Comparison of ENCODE assay signal across 21 mouse cellular contexts in the genomic region with DNA sequence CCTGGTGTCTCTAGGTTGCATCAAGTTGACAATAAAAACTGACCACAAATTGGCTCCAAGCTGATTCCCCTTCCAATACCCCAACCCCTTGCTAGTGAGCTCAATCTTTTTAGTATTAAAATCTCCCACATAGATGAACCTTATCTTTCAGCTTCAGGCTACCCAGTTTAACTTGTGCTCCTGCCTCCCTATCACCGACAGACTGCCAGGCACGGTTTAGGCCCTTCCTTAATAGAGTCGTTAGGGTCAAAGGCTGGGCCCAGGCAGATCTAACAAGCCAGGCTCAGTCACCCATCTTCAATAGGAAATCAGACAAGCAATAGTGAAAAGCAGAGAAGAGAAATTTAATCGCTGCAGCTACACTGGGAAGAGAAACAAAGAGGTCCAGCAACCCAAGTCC. TPM values are rescaled to one million over a fixed set of nuclear protein-coding genes. Genes with fewer than 3 reads are reported as not detected.
A peak's percentile ranks its signal among the peaks of the same experiment; 100 is the strongest.
DNase-seq lines count a peak whose midpoint lies in the region; ATAC-seq and TF ChIP-seq lines count a peak whose summit lies in the region.
"Had no signal": no experiment of that assay in that cellular context is flagged by ENCODE, and none has a peak within 500 bp of the region (broad histone marks: within the 10 kb centered on the region; RNA-seq: fewer than 3 reads in every experiment).

No protein-coding gene starts in this region.

- H3K4me1 ChIP-seq in intestine, postnatal 0 days (replicated peaks; ENCODE audit: control insufficient read depth, insufficient read depth, low read length), result peaks cover 21% of the 10 kb centered on the region
- peaks cover 17% of the 10 kb centered on the region for H3K4me1 ChIP-seq in intestine, embryonic 15.5 days (replicated peaks)
- H3K4me1 ChIP-seq in small intestine, adult 2 months (ENCODE audit: control insufficient read depth, insufficient read depth, insufficient read length, low read length), result peaks cover 28% of the 10 kb centered on the region; the same call in 1 of the 2 replicates

- no peak overlapping the region for H3K4me3 ChIP-seq in intestine, postnatal 0 days (ENCODE audit: low read depth, low read length)
- no peak overlapping the region for H3K4me3 ChIP-seq in intestine, embryonic 15.5 days (replicated peaks)
- no peak overlapping the region for H3K4me3 ChIP-seq in small intestine, adult 2 months (ENCODE audit: low read depth, low read length)

- no peak for DNase-seq in thymus, postnatal 14 days
- no peak for DNase-seq in lung, postnatal 4 days
- DNase-seq in thymus, adult 18-20 months, result no peak
- DNase-seq: adrenal gland, adult 2 months; adrenal gland, adult 8-10 months; adrenal gland, postnatal 10 days; adrenal gland, postnatal 14 days; adrenal gland, postnatal 25 days; adrenal gland, postnatal 36 days; B cell, adult 2 months; cerebellum, adult 11 months; cerebellum, adult 11-12 months had no signal

- no peak overlapping the region for H3K4me2 ChIP-seq in intestine, postnatal 0 days (replicated peaks; ENCODE audit: low read depth)
- no peak overlapping the region for H3K4me2 ChIP-seq in intestine, embryonic 15.5 days (replicated peaks)

- H3K27ac ChIP-seq in intestine, postnatal 0 days (ENCODE audit: low read depth, low read length), result peak overlapping the region; percentile 47; the same call in 1 of the 2 replicates
- no peak overlapping the region for H3K27ac ChIP-seq in intestine, embryonic 15.5 days
- H3K27ac ChIP-seq in small intestine, adult 2 months (ENCODE audit: insufficient read depth, low read depth, low read length), result peak overlapping the region; percentile 44; the same call in 1 of the 2 replicates

- no peaks in the 10 kb centered on the region for H3K36me3 ChIP-seq in intestine, postnatal 0 days (ENCODE audit: control insufficient read depth, insufficient read depth)
- no peaks in the 10 kb centered on the region for H3K36me3 ChIP-seq in intestine, embryonic 15.5 days
- no peaks in the 10 kb centered on the region for H3K36me3 ChIP-seq in small intestine, adult 2 months (ENCODE audit: control insufficient read depth, insufficient read depth, low read length)
- H3K36me3 ChIP-seq: G1E had no signal

- no peak for TF ChIP-seq CTCF in intestine, postnatal 0 days (IDR thresholded peaks at IDR 0.05; ENCODE audit: low read depth)
- TF ChIP-seq CTCF in small intestine, adult 2 months (IDR thresholded peaks at IDR 0.05; ENCODE audit: extremely low read depth, insufficient read length, insufficient replicate concordance, low read depth, low read length), result no peak

- no peak overlapping the region for H3K9ac ChIP-seq in intestine, postnatal 0 days (ENCODE audit: low read depth, low read length)
- H3K9ac ChIP-seq in intestine, embryonic 15.5 days, result no peak overlapping the region

- 42% methylated on average over 4 of the region's 4 CpGs for WGBS in intestine, postnatal 0 days
- 57% methylated on average over 4 of the region's 4 CpGs for WGBS in intestine, embryonic 15.5 days
- 36% methylated on average over 4 of the region's 4 CpGs for WGBS in small intestine, adult 2 months

- no peak for ATAC-seq in intestine, postnatal 0 days
- ATAC-seq in intestine, embryonic 15.5 days, result no peak
- peak; percentile 56 for ATAC-seq in megakaryocyte progenitor cell, adult 5-6 weeks (replicated peaks; ENCODE audit: poor library complexity)
- ATAC-seq in megakaryocyte-erythroid progenitor cell, adult 5-6 weeks (replicated peaks; ENCODE audit: low FRiP score, low TSS enrichment, poor library complexity, severe bottlenecking), result peak; percentile 74
- ATAC-seq: activated CD4-positive, CD25-positive, alpha-beta regulatory T cell, adult 4 months; CD4-positive, CD25-positive, alpha-beta regulatory T cell, adult 4 months; Patski had no signal

- no peaks in the 10 kb centered on the region for H3K9me3 ChIP-seq in intestine, postnatal 0 days (ENCODE audit: control insufficient read depth)
- H3K9me3 ChIP-seq in intestine, embryonic 15.5 days, result no peaks in the 10 kb centered on the region
- H3K9me3 ChIP-seq: G1E had no signal

- no peaks in the 10 kb centered on the region for H3K27me3 ChIP-seq in intestine, postnatal 0 days (replicated peaks; ENCODE audit: control insufficient read depth, insufficient read depth, low read length)
- no peaks in the 10 kb centered on the region for H3K27me3 ChIP-seq in intestine, embryonic 15.5 days (replicated peaks)
- H3K27me3 ChIP-seq in small intestine, adult 2 months (ENCODE audit: control insufficient read depth, insufficient read depth, low read length), result no peaks in the 10 kb centered on the region
- H3K27me3 ChIP-seq: Patski had no signal

- TF ChIP-seq POLR2A in small intestine, adult 2 months (IDR thresholded peaks at IDR 0.05; ENCODE audit: low read depth, low read length), result no peak

RNA-seq across cellular contexts. Expression of gene Ctnnb1, which starts 31.7 kb away (rescaled TPM):
- polyA plus RNA-seq in intestine, postnatal 0 days (2015; fragmentation: Nextera tagmentation; extraction: Ambion mirVana), result 363 and 364 TPM in 2 replicates
- 474 and 475 TPM in 2 replicates for polyA plus RNA-seq in intestine, embryonic 15.5 days (2015; fragmentation: Nextera tagmentation; extraction: Ambion mirVana)
- 308 and 319 TPM in 2 replicates for total RNA-seq in megakaryocyte progenitor cell, adult 5-6 weeks (2015)
- total RNA-seq in megakaryocyte progenitor cell, adult 5-6 weeks (2017), result 339 and 406 TPM in 2 replicates
- total RNA-seq in megakaryocyte-erythroid progenitor cell, adult 5-6 weeks (2014; fragmentation: Nextera tagmentation), result 290 and 302 TPM in 2 replicates
- 475 and 509 TPM in 2 replicates for total RNA-seq in megakaryocyte-erythroid progenitor cell, adult 5-6 weeks (2017)
- 137 and 230 TPM in 2 replicates for polyA plus RNA-seq in small intestine, adult 2 months (2012; rRNA removed)

Comparison
In these comparisons a context has a peak if more than half of its experiments do, and no peak if none do; other contexts are left out.
1. ATAC-seq: peak in megakaryocyte progenitor cell, adult 5-6 weeks (single experiment) and megakaryocyte-erythroid progenitor cell, adult 5-6 weeks (single experiment); none in intestine, postnatal 0 days (single experiment) and intestine, embryonic 15.5 days (single experiment).